Mouse (Mus musculus) cerebellum, postnatal 4 days (tissue): ENCODE measurements around the gene Flrt1.
"Not testable (repeated sequence)": the region's sequence is repeated elsewhere in the genome, so short reads cannot be mapped to it uniquely, and the experiment has no call there.

Experiments
- DNase-seq, 2 experiments: peaks; one replicate each; pipeline ENCODE4 v3.0.0; 2022; ENCODE audit warnings: low spot score in 2 of 2, mixed read lengths in 1 of 2

The Flrt1 gene

GRCm38 (mm10) chr19:7068661-7069531 is 36.6 kb downstream of the Flrt1 start:
- DNase-seq, result no peak

GRCm38 (mm10) chr19:7068136-7068535 is 37.4 kb downstream of the Flrt1 start:
- peak; percentile 82 to 92 for DNase-seq

- no peak for DNase-seq
Observed at GRCm38 (mm10) chr19:7067344-7068050, 38.0 kb downstream of the Flrt1 start.

- no peak for DNase-seq
Observed at GRCm38 (mm10) chr19:7066828-7067342, 38.6 kb downstream of the Flrt1 start.

- DNase-seq, result peak in 1 of 2 experiments; percentile 63
Observed at GRCm38 (mm10) chr19:7066034-7066827, 39.3 kb downstream of the Flrt1 start.

- peak; percentile 86 to 89 for DNase-seq
Observed at GRCm38 (mm10) chr19:7064571-7064970, 41.0 kb downstream of the Flrt1 start.

- DNase-seq, result no peak
Observed at GRCm38 (mm10) chr19:7062916-7063315, 42.6 kb downstream of the Flrt1 start.

GRCm38 (mm10) chr19:7062110-7062509 is 43.4 kb downstream of the Flrt1 start:
- no peak for DNase-seq

GRCm38 (mm10) chr19:7058541-7058940 is 47.0 kb downstream of the Flrt1 start:
- DNase-seq, result no peak

- DNase-seq, result no peak
Observed at GRCm38 (mm10) chr19:7057722-7058207, 47.8 kb downstream of the Flrt1 start.

- DNase-seq, result no peak
Observed at GRCm38 (mm10) chr19:7057126-7057721, 48.3 kb downstream of the Flrt1 start.

GRCm38 (mm10) chr19:7056248-7057087 is 49.1 kb downstream of the Flrt1 start, which contains the start of gene Macrod1:
TSS of gene Macrod1 (plus strand) at chr19:7056810.
- DNase-seq, result peak in 1 of 2 experiments; percentile 63

GRCm38 (mm10) chr19:7055173-7055572 is 50.4 kb downstream of the Flrt1 start:
- DNase-seq, result no peak

- DNase-seq, result no peak
Observed at GRCm38 (mm10) chr19:7054772-7055171, 50.8 kb downstream of the Flrt1 start.

GRCm38 (mm10) chr19:7053382-7053781 is 52.1 kb downstream of the Flrt1 start:
- DNase-seq, result not testable (repeated sequence)

GRCm38 (mm10) chr19:7044706-7045105 is 60.8 kb downstream of the Flrt1 start:
- DNase-seq, result no peak

- no peak for DNase-seq
Observed at GRCm38 (mm10) chr19:7044279-7044678, 61.2 kb downstream of the Flrt1 start.
